Mouse (Mus musculus) 3T3-L1 (cell line): ENCODE measurements around the gene Smarcb1.
A peak's percentile ranks its signal among the peaks of the same experiment; 100 is the strongest.

Experiments
- DNase-seq: peaks from one replicate; pipeline ENCODE4 v3.0.0-alpha.2; 2015; ENCODE audit warnings: low read depth, low spot score

The Smarcb1 gene

DNA sequence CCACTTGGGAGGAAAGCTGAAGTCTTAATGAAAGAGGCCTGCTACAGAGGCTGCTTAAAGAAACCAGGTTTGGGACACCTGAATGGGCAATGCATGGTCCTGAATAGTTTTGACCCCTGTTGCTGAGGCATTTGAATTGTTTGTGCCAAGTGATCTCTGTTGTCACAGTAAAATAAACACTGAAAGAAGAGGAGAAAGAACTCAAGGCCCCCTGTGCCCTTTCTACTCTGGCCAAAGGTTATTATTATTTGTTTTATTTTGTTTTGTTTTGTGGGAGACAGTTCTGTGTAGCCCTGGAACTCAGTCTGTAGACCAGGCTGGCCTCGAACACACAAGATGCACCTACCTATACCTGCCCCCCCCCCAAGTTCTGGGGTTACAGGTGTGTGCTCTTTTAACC, 13.6 kb upstream of the Smarcb1 start:
- DNase-seq = no peak

DNA sequence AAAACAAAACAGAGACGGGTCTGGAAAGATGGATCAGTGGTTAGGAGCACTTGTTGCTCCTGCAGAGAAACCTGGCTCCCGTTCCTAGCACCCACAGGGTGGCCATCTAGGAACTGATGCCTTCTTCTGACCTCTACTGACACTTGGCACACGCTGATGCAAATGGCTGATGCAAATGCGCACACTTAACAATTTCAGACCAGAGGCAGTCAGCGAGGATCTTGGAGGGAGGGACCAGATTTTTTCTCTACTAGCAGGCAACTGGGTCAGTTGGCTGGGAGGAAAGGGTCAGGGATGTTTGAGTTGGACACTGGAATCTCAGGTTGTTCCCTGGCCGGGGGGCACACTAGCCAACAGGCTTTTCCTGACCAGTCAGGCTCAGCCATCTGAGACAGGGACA, 11.5 kb upstream of the Smarcb1 start, which contains the start of gene Chchd10:
Chchd10 (plus strand) TSS at position 240 of the 400 bp plus-strand sequence.
- no peak for DNase-seq

DNA sequence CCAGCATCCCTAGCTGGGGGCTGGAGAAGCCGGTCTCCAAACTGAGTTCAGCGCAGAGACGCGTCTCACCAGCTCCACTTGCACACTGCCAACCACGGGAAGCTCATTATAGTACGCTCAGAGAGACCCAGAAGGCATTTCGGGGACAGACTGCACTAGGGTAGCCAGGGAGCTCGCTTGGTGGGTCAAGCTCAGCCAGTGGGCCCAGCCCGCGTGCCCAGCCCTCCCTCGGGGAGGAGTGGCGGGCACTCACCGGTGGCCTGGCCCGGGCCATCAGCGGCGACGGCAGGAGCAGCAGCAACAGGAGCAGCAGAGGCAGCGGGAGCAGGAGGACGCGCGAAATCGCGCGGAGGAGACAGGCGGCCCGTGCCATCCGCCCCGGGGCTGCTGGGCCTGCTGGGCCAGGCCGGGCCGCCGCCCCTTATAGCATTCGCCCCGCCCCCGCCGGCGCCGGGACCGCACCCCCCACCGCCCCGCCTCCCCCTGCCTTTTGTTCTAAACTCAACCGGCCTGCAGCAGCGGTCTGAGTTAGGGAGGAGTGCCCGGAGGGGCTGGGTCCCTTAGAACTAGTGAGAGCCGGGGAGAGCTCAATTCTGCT, 10.8 kb upstream of the Smarcb1 start:
- DNase-seq = peak; percentile 58

DNA sequence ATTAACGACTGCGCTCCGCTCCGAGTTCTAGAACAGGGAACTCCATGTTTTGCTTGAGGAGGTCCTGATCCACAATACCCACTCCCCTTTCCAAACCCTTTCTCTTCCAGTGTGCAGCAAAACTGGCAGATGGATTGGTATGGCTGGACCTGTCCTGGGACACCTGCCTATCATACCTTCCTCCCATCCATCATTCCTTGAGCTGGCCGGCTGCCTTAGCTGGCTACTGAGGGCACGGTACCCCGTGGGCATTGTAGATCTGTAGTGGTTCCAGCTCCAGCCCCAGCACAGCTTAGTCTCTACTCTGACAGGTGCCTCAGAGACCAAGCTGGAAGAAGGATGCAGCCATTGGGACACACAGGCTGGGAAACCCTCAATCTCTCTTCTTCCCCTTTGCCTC, 9.9 kb upstream of the Smarcb1 start:
- DNase-seq = no peak

DNA sequence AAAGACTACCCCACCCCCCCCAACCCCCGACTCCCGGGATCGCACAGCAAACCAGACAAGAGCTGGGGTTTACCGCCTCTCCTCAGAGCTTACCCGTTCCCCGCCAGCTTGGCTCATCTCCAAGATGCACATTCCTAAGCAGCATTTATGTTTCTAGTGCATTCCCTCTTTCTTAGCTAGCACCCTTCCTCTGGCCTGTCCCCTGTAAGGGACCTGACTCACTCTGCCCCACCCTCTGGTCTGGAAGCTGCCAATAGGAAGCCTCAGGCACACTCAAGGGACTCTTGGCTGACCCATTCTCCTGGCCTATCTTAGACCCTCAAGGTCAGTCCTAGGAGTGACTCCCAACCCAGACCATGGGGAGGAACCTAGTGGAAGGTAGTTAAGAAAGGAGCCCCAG, 8.9 kb upstream of the Smarcb1 start:
- peak; percentile 84 for DNase-seq

DNA sequence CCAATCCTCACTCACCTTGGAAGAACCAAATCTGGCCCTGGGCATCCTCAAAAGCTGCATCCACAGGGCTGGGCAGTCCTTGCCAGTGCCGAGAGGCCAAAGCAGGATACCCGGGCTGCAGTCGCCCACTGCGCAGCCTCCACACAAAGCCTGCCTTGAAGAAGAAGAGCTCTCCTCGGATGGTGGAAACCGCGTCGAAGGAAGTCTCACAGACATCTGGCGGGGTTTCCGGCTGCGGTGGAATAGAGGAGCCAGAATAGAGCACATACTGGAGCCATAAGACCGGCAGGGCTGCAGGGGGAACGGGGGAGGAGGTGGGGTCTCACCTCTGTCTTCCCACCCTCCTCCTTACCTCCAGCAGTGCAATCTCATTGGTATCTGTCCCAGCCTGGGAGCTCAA, 5.0 kb upstream of the Smarcb1 start:
- no peak for DNase-seq

DNA sequence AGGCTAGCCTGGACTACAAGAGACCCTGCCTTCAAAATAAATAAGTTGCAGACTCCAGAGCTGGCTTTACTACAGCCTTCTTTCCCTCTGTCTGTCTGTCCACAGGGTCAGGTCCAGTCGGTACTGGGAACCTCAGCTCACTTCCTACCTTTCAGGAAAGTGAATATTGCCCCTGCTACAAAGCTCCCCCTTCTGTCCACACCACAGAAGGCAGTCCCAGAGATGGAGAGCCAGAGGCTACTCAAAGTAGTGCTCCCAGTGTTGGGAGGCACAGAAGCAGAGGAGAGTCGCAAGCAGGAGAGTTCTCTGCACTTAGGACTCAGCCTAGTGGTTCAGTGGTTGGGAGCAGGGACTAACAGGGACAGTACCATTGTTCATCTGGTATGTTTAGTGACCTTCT, 2.9 kb upstream of the Smarcb1 start:
- peak; percentile 47 for DNase-seq

DNA sequence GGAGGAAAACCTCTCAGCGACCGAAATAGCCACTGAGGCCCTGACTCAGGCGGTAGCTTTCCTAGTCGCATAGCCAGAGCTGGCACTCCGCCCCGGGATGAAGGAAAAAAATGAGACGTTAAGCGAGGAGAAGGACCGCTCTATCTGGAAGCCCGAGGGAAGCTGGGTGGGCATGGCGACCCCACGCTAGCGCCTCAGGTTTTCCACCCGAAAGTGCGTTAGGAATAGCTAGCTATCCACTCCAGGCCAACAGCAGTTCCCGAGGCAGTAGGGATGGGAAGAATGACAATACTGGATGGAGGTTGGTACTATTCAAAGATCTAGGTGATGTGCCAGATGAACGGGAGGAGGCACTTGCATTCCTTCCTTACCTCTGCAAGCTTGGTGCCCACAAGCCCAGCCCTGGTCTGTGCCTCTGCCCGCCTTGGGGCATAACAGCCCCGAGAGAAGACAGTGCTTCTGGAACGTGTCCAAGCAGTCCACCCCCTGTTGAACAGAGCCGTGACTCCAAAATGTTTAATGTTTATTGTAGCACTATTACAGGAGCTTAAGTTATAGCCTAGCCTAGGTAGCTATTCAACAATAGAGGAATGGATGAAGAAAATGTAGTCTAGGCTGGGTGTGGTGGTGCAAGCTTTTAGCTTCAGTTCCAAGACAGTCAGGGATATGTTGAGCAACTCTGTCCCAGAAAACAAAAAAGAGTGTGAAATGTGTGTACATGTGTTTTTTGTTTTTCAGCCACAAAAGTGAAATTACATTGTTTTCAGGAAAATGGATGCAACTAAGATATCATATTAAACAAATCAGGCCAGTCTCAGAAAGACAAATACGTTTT, 526 bp upstream of the Smarcb1 start:
- peak; percentile 45 for DNase-seq

DNA sequence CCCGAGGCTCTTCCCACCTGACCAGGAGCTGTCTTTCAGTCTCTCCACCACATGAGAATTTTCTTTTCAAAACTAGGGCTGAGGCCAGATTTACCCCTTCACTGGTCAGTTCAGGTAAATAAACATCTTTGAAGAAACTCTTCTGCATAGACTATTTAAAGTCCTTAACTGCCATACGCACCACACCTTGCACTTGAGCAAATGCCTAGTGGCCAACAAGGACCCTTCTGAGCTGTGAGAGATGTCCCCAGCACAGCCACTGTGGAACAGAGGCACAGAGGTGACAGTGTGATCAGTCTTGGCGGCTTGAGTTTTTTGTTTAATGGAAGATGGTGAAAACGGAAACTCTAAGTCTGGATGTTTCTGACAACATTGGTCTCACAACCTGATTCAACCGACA, 2.4 kb downstream of the Smarcb1 start:
- DNase-seq = no peak

DNA sequence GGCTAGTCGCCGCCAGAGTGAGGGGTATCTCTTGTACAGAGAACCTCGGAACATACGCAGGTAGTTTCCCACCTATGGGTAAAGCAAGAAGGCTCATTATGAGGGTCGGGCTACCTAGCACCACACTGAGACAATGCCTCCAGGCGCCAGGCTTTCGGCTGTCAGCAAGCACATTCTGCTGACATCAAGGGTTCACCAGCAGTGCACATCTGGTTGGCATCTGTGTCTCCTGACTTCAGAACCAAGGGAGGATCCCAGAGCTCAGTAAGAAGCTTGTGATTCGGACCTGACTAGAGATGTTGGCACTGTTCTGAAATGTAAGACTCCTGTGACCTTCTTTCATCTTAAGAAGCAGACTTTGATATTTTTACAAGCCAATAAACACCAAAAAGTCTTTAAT, 4.6 kb downstream of the Smarcb1 start:
- DNase-seq = peak; percentile 79

DNA sequence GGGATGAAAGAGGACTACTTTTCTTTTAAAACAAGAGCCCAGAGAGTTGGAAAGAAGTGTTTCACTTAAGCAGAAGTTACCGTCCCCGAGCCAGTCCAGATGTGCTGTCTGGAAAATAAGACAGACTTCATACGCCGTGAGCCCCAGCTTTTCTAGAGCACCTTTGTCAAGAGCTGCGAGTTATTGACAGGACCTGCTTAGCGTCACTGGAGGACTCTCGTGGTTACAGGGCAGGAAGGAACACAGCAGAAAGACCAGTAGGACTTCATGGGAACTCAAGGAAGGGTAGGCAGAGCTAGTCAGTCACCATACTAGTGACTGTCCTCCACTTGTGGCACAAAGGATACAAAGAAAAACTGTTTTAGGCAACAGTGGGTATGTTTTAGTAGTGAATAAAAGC, 5.9 kb downstream of the Smarcb1 start:
- DNase-seq = no peak

DNA sequence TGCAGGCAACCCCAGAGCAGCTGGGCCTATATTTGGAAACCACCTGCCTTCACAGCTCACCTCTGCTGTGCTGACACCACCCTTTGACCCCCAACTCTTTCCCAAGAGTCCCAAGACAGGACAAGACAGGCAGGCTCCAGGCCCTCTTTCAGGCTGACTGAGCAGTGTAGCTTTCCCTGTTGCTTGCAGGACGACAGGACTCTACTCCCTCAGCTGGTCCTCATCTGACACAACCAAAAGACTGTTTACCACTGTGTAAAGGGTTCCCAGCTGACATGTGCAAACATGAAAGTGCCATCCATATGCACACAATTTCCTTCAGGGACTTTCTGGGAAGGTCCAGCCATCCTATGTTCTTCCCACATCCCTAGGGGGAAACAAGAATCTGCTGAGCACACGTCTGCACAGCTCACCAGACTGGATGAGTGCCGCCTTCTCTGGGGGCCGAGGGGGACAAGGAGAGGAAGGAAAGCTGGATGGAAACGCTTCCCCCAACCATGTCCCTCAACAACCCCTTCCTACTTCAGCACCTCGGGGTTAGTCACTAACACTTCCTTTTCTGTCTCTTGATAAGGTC, 8.3 kb downstream of the Smarcb1 start:
- DNase-seq = no peak

DNA sequence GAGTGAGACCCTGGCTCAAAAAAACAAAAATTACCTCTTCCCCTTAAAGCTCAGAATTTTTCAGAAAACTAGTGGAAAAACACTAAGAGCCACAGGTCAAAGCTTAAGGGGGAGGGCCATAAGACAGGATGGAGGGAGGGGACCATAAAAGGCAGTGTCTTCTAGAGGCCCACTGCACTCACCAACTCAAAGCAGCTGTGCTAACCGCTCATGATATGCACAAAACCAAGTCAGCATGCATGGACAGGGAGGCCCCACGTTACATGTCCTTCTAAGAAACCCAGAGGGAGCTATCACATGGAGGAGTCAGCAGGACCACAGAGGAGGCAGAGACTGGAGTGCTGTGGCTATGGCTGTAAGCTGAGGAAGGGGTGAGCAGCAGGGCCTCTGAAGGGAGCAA, 10.7 kb downstream of the Smarcb1 start:
- DNase-seq = no peak

DNA sequence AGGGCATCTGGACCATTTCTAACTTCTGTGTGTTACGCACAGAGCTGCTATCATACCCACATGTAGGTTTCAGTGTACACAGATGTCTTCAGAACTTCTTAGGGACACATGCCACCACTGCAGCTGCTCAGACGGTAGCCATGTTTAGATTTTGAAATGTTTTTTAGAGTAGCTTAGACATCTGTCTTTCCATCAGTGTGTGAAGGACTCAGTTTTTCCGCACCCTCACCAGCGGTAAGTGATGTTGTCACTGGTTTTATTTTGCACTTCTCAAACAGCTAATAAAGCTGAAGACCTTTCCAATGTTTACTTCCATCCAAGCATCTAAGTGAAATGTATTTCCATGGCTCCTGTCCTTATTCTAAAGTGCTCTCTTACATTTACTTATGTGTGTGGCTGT, 14.5 kb downstream of the Smarcb1 start:
- DNase-seq = no peak

DNA sequence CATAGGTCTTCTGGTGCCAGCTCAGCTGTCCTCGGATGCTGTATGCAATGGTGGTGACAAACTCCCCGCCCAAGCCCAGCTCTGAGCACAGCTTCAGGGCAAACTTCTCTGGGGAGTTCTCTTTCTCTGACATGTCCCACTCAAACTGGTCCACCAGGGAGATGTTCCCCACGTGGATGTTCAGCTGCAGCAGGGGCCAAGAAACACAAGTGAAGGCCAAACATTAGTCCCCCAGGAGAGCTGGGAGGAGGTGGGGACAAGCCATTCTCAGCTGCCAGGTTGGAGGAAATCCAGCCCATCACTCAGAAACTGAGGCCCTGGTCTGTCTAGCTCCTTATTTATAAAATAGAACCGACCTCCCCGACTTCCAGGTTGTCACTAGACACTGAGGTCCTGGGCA, 17.0 kb downstream of the Smarcb1 start:
- DNase-seq = no peak

DNA sequence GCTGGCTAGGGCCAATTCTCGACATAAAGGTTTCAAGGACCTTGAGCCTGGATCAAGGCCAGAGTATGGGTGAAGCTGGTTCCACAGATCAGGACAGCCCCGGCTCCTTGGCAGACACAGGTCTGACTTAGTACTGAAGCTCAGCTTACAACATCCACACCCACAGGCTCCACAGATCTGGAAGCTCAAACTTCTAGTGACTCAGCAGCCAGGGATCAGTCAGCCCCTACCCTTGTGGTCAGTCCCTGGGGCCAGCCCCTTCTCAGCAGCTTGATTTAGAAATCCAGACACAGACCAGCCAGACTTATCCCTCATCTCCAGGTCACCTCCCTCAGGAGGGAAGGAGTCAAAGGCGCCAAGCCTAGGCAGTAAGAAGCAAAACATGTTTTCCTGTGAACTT, 22.6 kb downstream of the Smarcb1 start:
- DNase-seq = peak; percentile 98

DNA sequence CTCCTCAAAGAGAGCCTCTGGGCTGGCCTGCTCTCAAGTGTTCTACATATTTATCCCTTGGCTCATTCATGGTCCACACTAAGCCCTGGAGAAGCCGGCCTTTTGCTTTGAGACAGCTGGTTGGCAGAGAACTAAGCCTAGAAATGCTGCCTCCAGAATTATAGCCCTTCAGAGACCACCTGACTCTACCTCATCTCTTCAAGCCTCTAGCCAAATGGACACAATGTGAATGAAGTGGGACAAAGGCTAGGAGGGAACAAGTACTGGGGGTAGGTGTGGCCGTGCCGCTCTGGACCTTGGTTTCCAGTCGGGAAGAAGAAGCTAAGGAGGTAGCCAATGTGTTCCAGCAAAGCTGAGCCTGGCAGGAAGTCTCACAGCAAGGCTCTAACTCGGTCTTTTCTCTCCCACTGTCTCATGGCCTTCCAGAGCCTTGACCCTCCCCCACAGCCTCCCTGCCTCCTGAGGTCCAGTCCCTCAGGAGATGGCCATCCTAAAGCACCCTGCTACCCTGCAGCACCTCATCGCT, 23.3 kb downstream of the Smarcb1 start:
- peak; percentile 43 for DNase-seq

DNA sequence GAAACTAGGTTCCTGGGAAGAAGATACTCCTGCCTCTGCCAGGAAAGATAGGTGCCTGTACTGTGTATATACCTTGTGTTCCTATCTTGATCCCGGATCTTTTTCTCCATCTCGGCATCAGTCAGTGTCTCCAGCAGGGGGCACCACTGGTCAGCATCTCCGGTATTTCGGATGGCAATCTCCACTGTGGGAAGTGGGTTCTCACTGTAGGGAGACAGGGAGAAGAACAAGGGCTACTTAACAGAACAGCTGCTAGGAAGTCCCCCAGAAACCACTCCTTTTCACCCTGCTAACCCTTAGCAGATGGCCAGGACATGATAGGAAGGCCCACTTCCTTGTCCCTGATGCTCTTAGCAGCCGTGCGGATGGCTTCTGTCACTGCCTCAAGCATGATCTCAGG, 24.0 kb downstream of the Smarcb1 start:
- peak; percentile 71 for DNase-seq

DNA sequence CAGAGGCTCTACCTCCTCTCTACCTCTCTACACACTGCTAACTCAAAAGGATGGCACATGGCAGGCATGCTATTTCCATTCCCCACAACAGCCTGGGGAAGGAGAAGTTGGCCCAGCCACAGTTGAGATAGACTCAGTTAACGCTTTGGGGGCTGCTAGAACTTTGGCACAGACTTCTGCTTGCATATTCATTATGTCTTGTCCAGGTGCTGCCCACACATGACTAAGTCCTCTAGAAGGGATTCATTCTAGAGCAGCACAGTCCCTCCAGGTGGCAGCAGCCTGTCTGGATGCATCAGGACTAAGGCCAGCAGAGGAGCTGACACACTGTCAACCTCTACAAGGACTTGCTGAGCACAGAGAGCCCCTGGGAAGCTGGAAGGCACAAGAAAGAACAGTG, 25.2 kb downstream of the Smarcb1 start:
- DNase-seq = no peak

DNA sequence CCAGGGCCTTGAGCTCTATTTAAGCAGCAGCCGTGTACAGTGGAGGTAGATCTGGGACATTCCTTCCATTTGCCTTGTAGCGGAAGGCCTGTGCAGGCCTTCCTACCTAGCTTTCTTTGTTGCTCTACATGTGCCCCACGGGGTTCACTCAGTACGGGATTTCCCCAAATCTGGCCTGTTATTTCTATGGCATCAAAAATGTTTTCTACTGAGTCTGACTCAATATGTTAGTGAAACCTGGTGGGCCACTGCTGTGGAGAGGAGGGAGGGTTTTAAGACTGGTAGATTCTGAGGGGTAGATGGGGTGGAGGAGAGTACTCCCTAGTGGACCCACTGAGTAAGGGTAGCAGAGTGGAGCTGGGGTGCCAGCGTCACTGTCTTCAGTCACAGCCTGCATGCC, 25.7 kb downstream of the Smarcb1 start:
- no peak for DNase-seq

DNA sequence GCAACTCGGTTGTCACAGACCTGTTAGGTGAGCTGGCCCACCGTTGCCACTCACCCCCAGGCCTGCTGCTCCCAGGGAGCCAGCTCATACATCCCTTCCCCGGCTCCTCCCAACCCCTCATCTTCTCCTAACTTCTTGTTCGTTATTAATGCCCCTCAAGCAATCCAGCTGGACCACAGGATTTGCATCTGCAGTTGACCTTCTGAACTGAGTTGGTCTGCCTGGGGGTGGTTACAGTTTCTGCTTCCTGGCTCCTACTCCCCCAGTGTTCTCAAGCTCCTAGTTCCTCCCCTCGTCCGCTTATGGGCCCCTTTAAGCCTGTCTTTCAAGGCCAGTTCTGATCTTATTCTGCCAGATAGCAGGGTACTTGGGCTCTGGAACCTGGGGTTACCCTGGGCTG, 26.8 kb downstream of the Smarcb1 start:
- DNase-seq = no peak

DNA sequence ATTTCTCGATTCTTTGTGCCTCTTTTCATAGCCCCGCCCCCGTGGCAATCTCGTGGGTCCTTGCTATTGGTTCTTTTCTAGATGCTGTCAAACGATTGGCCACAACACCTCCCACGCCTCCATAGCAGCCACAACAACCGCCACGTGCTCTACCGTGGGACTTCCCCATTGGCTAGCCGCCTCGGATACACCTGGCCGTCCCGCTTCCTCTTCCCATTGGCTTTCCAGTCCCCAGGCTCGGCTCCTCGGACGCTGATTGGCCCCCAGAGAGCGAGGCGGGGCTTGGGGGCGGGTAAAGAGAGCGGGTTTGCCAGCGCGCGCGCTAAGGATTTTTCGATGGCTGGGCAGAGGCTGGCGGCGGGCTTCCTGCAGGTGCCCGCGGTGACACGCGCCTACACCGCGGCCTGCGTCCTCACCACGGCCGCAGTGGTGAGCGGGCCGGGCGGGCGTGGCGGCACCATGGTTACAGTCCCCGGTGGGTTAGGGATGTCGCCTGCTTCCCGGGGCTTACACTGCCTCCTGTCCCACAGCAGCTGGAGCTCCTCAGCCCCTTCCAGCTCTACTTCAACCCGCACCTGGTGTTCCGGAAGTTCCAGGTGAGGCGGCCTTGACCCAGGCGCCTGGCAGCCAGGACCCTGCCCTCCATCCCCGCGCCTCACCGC, 28.2 kb downstream of the Smarcb1 start, which contains the start of gene Derl3:
Derl3 (plus strand) TSS at position 325 of the 662 bp plus-strand sequence.
- DNase-seq = no peak
